Mouse (Mus musculus): ENCODE data around the gene Ubqln4.
A peak's percentile ranks its signal among the peaks of the same experiment; 100 is the strongest.
"Not testable (repeated sequence)": the region's sequence is repeated elsewhere in the genome, so short reads cannot be mapped to it uniquely, and the experiment has no call there.

Gene Ubqln4

GRCm38 (mm10) chr3:88563442-88563841 is 9.9 kb downstream of the Ubqln4 start:
- no peak for ATAC-seq (ENCODE audit: insufficient number of reproducible peaks, low FRiP score, low TSS enrichment)

GRCm38 (mm10) chr3:88563966-88564365 is 10.4 kb downstream of the Ubqln4 start:
- ATAC-seq (ENCODE audit: insufficient number of reproducible peaks, low FRiP score, low TSS enrichment), result no peak

- no peak for ATAC-seq (ENCODE audit: insufficient number of reproducible peaks, low FRiP score, low TSS enrichment)
These were observed 12.6 kb downstream of the Ubqln4 start for GRCm38 (mm10) chr3:88566116-88566515.

- ATAC-seq (ENCODE audit: insufficient number of reproducible peaks, low FRiP score, low TSS enrichment), result no peak
These were observed 13.0 kb downstream of the Ubqln4 start for GRCm38 (mm10) chr3:88566536-88567061.

- no peak for ATAC-seq (ENCODE audit: insufficient number of reproducible peaks, low FRiP score, low TSS enrichment)
These were observed 14.3 kb downstream of the Ubqln4 start for GRCm38 (mm10) chr3:88567892-88568291.

- no peak for ATAC-seq (ENCODE audit: insufficient number of reproducible peaks, low FRiP score, low TSS enrichment)
These were observed 15.1 kb downstream of the Ubqln4 start for GRCm38 (mm10) chr3:88568615-88569014.

- ATAC-seq (ENCODE audit: insufficient number of reproducible peaks, low FRiP score, low TSS enrichment), result no peak
These were observed 15.5 kb downstream of the Ubqln4 start for GRCm38 (mm10) chr3:88569093-88569492.

GRCm38 (mm10) chr3:88569694-88570093 is 16.1 kb downstream of the Ubqln4 start:
- no peak for ATAC-seq (ENCODE audit: insufficient number of reproducible peaks, low FRiP score, low TSS enrichment)

GRCm38 (mm10) chr3:88570341-88570740 is 16.8 kb downstream of the Ubqln4 start:
- ATAC-seq (ENCODE audit: insufficient number of reproducible peaks, low FRiP score, low TSS enrichment), result no peak

GRCm38 (mm10) chr3:88571856-88572255 is 18.3 kb downstream of the Ubqln4 start:
- no peak for ATAC-seq (ENCODE audit: insufficient number of reproducible peaks, low FRiP score, low TSS enrichment)

- ATAC-seq (ENCODE audit: insufficient number of reproducible peaks, low FRiP score, low TSS enrichment), result no peak
These were observed 19.3 kb downstream of the Ubqln4 start for GRCm38 (mm10) chr3:88572835-88573234.

GRCm38 (mm10) chr3:88573810-88574209 is 20.3 kb downstream of the Ubqln4 start:
- ATAC-seq (ENCODE audit: insufficient number of reproducible peaks, low FRiP score, low TSS enrichment), result no peak

- ATAC-seq (ENCODE audit: insufficient number of reproducible peaks, low FRiP score, low TSS enrichment), result no peak
These were observed 22.0 kb downstream of the Ubqln4 start, which contains the start of gene Ssr2 for GRCm38 (mm10) chr3:88575540-88575939. Ssr2 (plus strand) TSS chr3:88575876.

- not testable (repeated sequence) for ATAC-seq (ENCODE audit: insufficient number of reproducible peaks, low FRiP score, low TSS enrichment)
These were observed 24.3 kb downstream of the Ubqln4 start for GRCm38 (mm10) chr3:88577846-88578245.

- no peak for ATAC-seq (ENCODE audit: insufficient number of reproducible peaks, low FRiP score, low TSS enrichment)
These were observed 25.2 kb downstream of the Ubqln4 start for GRCm38 (mm10) chr3:88578498-88579424.

- ATAC-seq (ENCODE audit: insufficient number of reproducible peaks, low FRiP score, low TSS enrichment), result peak; percentile 96
These were observed 26.0 kb downstream of the Ubqln4 start for GRCm38 (mm10) chr3:88579454-88580117.

- ATAC-seq (ENCODE audit: insufficient number of reproducible peaks, low FRiP score, low TSS enrichment), result no peak
These were observed 32.2 kb downstream of the Ubqln4 start for GRCm38 (mm10) chr3:88585769-88586168.

GRCm38 (mm10) chr3:88586640-88587039 is 33.1 kb downstream of the Ubqln4 start:
- no peak for ATAC-seq (ENCODE audit: insufficient number of reproducible peaks, low FRiP score, low TSS enrichment)

GRCm38 (mm10) chr3:88590246-88590645 is 36.7 kb downstream of the Ubqln4 start:
- no peak for ATAC-seq (ENCODE audit: insufficient number of reproducible peaks, low FRiP score, low TSS enrichment)

GRCm38 (mm10) chr3:88591044-88591443 is 37.5 kb downstream of the Ubqln4 start:
- ATAC-seq (ENCODE audit: insufficient number of reproducible peaks, low FRiP score, low TSS enrichment), result no peak

Measured in cerebellum, adult (tissue).